Mouse (Mus musculus): ENCODE measurements around the gene Polr2f. TPM values are rescaled to one million over a fixed set of nuclear protein-coding genes. Genes with fewer than 3 reads are reported as not detected.

Polr2f gene
- total RNA-seq (2021), result 100 to 1,000 TPM; 104 to 112 TPM

- DNase-seq (ENCODE audit: extremely low spot score in 1 of 2, low spot score in 1 of 2), result peak; percentile 93 to 94
Observed at GRCm38 (mm10) chr15:79140866-79141565, at the start of gene Polr2f, which contains the start of gene 1700088E04Rik. TSS of gene Polr2f (plus strand) at chr15:79141009. TSS of gene 1700088E04Rik (minus strand) at chr15:79141253.

DNA sequence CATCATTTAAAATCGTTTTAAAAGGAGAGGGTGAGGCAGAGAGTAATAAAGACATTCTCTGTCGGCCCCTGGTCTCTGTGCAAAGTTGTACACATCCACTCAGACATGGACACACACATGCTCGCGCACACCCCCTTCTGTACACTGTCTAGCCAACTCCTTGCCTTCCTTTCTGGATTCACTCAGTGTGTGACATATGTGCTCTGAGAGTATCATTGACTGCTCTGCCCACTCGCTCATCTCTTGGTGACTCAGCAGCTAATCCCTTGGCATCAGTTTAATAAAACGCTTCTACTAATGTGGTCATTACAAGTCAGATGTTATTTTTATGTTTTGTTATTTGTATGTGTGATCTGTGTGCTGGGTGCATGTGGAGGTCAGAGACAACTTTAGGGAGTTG lies 48.5 kb upstream of the Polr2f start:
- no peak for DNase-seq (ENCODE audit: extremely low spot score in 1 of 2, low spot score in 1 of 2)

GRCm38 (mm10) chr15:79093083-79093839 lies 47.5 kb upstream of the Polr2f start:
- peak in 1 of 2 experiments; percentile 51 for DNase-seq (ENCODE audit: extremely low spot score in 1 of 2, low spot score in 1 of 2)

DNA sequence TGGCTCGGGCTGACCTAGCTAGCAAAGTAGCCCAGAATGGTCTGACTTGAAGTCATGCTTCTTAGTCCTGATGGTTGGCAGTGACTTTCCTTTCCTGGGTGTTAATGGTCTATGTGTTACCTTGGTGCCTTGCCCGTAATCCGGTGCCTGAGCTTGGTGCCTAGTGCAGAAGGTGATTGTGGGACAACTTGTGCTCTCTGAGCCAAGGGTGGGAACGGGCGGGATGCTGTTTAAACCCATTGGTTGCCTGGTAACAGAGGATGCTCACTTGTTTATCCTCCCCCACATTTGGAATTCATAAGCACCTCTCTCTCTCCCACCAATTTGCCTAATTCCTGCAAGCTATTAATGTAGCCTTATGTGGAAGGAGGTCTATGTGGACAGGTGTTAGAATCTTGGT lies 45.3 kb upstream of the Polr2f start:
- no peak for DNase-seq (ENCODE audit: extremely low spot score in 1 of 2, low spot score in 1 of 2)

GRCm38 (mm10) chr15:79096556-79096955 lies 44.3 kb upstream of the Polr2f start:
- no peak for DNase-seq (ENCODE audit: extremely low spot score in 1 of 2, low spot score in 1 of 2)

- no peak for DNase-seq (ENCODE audit: extremely low spot score in 1 of 2, low spot score in 1 of 2)
Observed at GRCm38 (mm10) chr15:79097135-79097534, 43.7 kb upstream of the Polr2f start.

- no peak for DNase-seq (ENCODE audit: extremely low spot score in 1 of 2, low spot score in 1 of 2)
Observed at GRCm38 (mm10) chr15:79097611-79098025, 43.2 kb upstream of the Polr2f start.

GRCm38 (mm10) chr15:79098220-79098619 lies 42.6 kb upstream of the Polr2f start:
- no peak for DNase-seq (ENCODE audit: extremely low spot score in 1 of 2, low spot score in 1 of 2)

GRCm38 (mm10) chr15:79098868-79099267 lies 41.9 kb upstream of the Polr2f start:
- no peak for DNase-seq (ENCODE audit: extremely low spot score in 1 of 2, low spot score in 1 of 2)

DNA sequence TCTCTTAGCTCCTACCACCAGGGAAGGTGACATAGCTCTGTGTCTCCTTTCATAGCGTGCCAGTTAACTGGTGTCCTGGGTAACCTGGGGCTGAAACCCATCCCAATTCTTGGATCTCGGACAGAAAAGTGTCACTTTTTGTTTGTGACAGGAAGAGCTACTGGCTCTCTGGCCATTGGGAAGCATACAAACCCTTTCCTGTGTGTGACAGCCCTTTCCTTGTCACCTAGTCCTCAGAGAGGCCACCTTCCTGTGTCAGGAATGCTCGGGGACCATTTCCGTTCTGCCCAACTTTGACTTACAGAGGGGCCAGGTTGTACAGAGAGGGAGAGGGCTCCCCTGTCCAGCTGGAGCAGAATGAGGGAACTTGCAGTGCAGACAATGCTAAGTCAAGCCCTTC lies 41.4 kb upstream of the Polr2f start:
- no peak for DNase-seq (ENCODE audit: extremely low spot score in 1 of 2, low spot score in 1 of 2)

DNA sequence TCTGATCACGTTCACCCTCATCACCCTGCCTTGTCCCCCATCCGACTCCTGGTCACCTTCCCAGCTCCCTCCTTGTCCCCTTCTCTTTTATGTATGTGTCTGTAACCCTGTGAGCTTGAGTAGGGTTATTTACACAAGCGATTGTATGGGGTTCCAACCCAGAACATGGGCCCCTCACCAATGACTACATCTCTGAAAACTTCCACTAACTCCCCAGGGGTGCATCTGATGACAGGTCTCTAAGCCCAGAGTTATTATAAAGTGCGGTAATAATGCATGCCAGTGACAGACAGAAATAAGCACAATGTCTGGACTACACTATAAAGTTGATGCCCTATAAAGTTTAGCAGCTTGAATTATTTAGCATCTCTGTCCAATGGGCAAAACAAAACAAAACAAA lies 40.4 kb upstream of the Polr2f start:
- no peak for DNase-seq (ENCODE audit: extremely low spot score in 1 of 2, low spot score in 1 of 2)

- no peak for DNase-seq (ENCODE audit: extremely low spot score in 1 of 2, low spot score in 1 of 2)
Observed at GRCm38 (mm10) chr15:79101531-79101930, 39.3 kb upstream of the Polr2f start.

GRCm38 (mm10) chr15:79103264-79103663 lies 37.5 kb upstream of the Polr2f start:
- DNase-seq (ENCODE audit: extremely low spot score in 1 of 2, low spot score in 1 of 2), result no peak

- no peak for DNase-seq (ENCODE audit: extremely low spot score in 1 of 2, low spot score in 1 of 2)
Observed at GRCm38 (mm10) chr15:79105804-79106203, 35.0 kb upstream of the Polr2f start.

GRCm38 (mm10) chr15:79107966-79108365 lies 32.8 kb upstream of the Polr2f start:
- DNase-seq (ENCODE audit: extremely low spot score in 1 of 2, low spot score in 1 of 2), result no peak

DNA sequence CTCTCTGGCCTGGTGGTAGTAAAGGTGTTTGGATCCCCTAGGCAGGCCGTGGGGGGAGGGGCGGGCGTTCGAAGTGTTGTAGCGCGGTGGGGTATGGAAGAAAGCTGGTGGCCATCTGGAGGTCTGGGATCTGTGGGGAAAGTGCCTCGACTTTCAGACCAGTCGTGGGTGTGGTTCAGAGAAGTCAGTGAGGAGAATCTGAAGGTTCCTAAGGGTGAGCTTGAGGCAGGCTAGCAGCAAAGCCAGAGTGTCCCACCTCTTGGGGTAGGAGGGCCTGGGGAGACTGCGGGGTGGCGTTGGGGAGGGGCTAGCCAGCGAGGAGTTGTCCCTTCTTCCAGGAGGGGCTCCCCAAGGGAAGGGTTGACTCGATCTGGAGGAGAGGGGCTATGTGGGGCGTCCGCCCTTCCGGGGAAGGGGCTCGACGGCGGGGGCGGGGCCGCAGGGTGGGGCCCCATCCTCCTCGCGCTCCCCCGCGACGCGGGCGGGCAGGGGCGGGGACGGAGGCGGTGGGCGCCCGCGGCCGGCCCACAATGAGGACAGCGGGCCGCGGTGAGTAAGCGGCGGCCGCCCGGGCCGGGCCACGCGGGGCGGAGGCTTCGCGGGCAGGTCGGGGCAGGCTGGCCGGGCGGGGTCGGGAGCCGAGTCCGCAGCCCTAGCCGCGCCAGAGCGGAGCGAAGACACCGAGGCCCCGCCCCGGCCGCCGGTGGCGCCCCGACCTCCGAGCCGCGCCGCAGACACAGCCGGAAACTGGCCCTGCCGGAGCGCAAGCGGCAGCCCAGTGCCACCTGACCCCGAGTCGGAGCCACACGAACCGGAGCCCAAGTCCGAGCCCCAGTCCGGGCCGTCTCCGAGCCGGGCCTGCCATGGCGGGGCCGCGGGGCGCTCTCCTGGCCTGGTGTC lies 32.1 kb upstream of the Polr2f start, which contains the start of gene Micall1:
Micall1 (plus strand) TSS at position 478 of the 900 bp plus-strand sequence.
- DNase-seq (ENCODE audit: extremely low spot score in 1 of 2, low spot score in 1 of 2), result peak in 1 of 2 experiments; percentile 49

GRCm38 (mm10) chr15:79109321-79109934 lies 31.4 kb upstream of the Polr2f start:
- DNase-seq (ENCODE audit: extremely low spot score in 1 of 2, low spot score in 1 of 2), result no peak

GRCm38 (mm10) chr15:79110031-79110430 lies 30.8 kb upstream of the Polr2f start:
- DNase-seq (ENCODE audit: extremely low spot score in 1 of 2, low spot score in 1 of 2), result no peak

DNA sequence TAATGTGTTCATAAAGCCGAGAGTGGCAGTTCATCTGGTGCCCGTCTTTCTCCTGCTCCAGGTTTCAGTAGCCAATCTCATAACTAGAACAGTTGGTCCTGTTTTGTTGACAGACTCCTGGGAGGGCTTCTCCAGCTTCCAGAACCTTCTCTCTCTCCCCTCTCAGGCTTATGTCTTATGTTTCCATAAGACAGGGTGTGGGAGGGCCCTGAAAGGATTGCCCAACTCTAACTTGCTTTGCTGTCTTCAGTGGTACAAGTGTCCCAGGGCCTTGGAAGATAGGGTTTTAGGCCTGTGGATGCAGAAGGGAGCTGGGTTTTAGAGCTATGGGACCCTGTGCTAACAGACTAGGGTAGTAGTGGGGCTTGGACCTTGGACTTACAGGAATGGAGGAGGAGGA lies 30.3 kb upstream of the Polr2f start:
- no peak for DNase-seq (ENCODE audit: extremely low spot score in 1 of 2, low spot score in 1 of 2)

DNA sequence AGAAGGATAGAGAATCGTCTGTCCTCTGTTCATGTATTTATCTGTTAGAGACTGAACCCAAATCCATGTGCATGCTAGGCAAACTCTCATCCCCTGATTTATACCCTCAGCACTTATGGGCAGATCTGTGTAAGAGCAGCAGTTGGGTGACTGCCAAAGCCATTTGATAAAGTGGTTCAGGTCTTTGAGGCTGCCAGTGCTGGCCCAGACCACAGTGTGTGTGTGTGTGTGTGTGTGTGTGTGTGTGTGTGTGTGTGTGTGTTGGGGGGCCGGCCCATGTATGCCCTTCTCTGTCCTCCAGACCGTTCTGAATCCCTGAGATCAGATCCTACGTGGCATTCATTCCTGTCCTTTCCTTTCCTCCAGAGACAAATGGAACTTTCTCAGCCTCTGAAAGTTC lies 29.0 kb upstream of the Polr2f start:
- DNase-seq (ENCODE audit: extremely low spot score in 1 of 2, low spot score in 1 of 2), result no peak

Measured in layer of hippocampus, postnatal 25 days (tissue).